Comparison of ENCODE assay signal across 8 mouse cellular contexts in genomic region chr1:132880161-132881005, GRCm38 (mm10). TPM values are rescaled to one million over a fixed set of nuclear protein-coding genes. Genes with fewer than 3 reads are reported as not detected.
DNase-seq lines count a peak whose midpoint lies in the region; ATAC-seq lines count a peak whose summit lies in the region.

Gene Lrrn2, plus strand, starts transcription at chr1:132880273.

- peak; percentile 70 for ATAC-seq in embryonic facial prominence, embryonic 12.5 days (ENCODE audit: insufficient number of reproducible peaks, insufficient read depth, low FRiP score, low TSS enrichment)
- peak; percentile 60 for ATAC-seq in heart, embryonic 12.5 days (ENCODE audit: insufficient number of reproducible peaks, low FRiP score)
- ATAC-seq in liver, embryonic 15.5 days (ENCODE audit: insufficient read depth), result no peak
- ATAC-seq in activated CD4-positive, CD25-positive, alpha-beta regulatory T cell, adult 4 months, result no peak

- peak within 1 kb of the TSS; percentile 60 for H3K9ac ChIP-seq in embryonic facial prominence, embryonic 12.5 days
- peak within 1 kb of the TSS; percentile 83 for H3K9ac ChIP-seq in heart, embryonic 12.5 days
- no peak within 1 kb of the TSS for H3K9ac ChIP-seq in liver, embryonic 15.5 days

- peak within 1 kb of the TSS; percentile 97 for H3K4me2 ChIP-seq in embryonic facial prominence, embryonic 12.5 days (replicated peaks)
- H3K4me2 ChIP-seq in heart, embryonic 12.5 days, result peak within 1 kb of the TSS; percentile 97
- H3K4me2 ChIP-seq in liver, embryonic 15.5 days, result peak within 1 kb of the TSS; percentile 59

- WGBS in embryonic facial prominence, embryonic 12.5 days, result under 1% methylated on average over 76 of the region's 80 CpGs
- 1% methylated on average over 79 of the region's 80 CpGs for whole genome bisulfite sequencing in heart, embryonic 12.5 days
- under 1% methylated on average over 78 of the region's 80 CpGs for WGBS in liver, embryonic 15.5 days (ENCODE audit: insufficient replicate concordance)

- peak within 1 kb of the TSS; percentile 63 for H3K4me3 ChIP-seq in embryonic facial prominence, embryonic 12.5 days
- peak within 1 kb of the TSS; percentile 69 for H3K4me3 ChIP-seq in heart, embryonic 12.5 days
- H3K4me3 ChIP-seq in liver, embryonic 15.5 days (replicated peaks), result peak within 1 kb of the TSS; percentile 40

- H3K27ac ChIP-seq in embryonic facial prominence, embryonic 12.5 days, result no peak within 1 kb of the TSS
- no peak within 1 kb of the TSS for H3K27ac ChIP-seq in heart, embryonic 12.5 days (ENCODE audit: poor library complexity, severe bottlenecking)
- no peak within 1 kb of the TSS for H3K27ac ChIP-seq in liver, embryonic 15.5 days (replicated peaks)

- peaks cover 16% of the 10 kb centered on the region for H3K4me1 ChIP-seq in embryonic facial prominence, embryonic 12.5 days
- peaks cover 32% of the 10 kb centered on the region for H3K4me1 ChIP-seq in heart, embryonic 12.5 days (replicated peaks)
- H3K4me1 ChIP-seq in liver, embryonic 15.5 days (replicated peaks), result 0 out of 2 replicates have a peak, but pooled peaks cover 10% of the 10 kb centered on the region

- DNase-seq in thymus, postnatal 4 days, result peak; percentile 23
- DNase-seq in thymus, postnatal 25 days, result no peak
- DNase-seq in layer of hippocampus, adult 18-20 months (ENCODE audit: low spot score in 2 of 2), result peak; percentile 78 to 82
- DNase-seq in retina, postnatal 1 day, result peak; percentile 82

- peaks cover 59% of the 10 kb centered on the region for H3K27me3 ChIP-seq in embryonic facial prominence, embryonic 12.5 days
- peaks cover 59% of the 10 kb centered on the region for H3K27me3 ChIP-seq in heart, embryonic 12.5 days (replicated peaks)
- peaks cover 82% of the 10 kb centered on the region for H3K27me3 ChIP-seq in liver, embryonic 15.5 days

- no peaks in the 10 kb centered on the region for H3K36me3 ChIP-seq in embryonic facial prominence, embryonic 12.5 days
- H3K36me3 ChIP-seq in heart, embryonic 12.5 days, result no peaks in the 10 kb centered on the region
- H3K36me3 ChIP-seq in liver, embryonic 15.5 days (replicated peaks), result no peaks in the 10 kb centered on the region

- H3K9me3 ChIP-seq in embryonic facial prominence, embryonic 12.5 days, result no peaks in the 10 kb centered on the region
- no peaks in the 10 kb centered on the region for H3K9me3 ChIP-seq in heart, embryonic 12.5 days (replicated peaks)
- no peaks in the 10 kb centered on the region for H3K9me3 ChIP-seq in liver, embryonic 15.5 days (replicated peaks)

RNA-seq across cellular contexts. Expression of gene Lrrn2, which starts in this region (rescaled TPM):
- 6.6 and 6.9 TPM in 2 replicates for polyA plus RNA-seq in embryonic facial prominence, embryonic 12.5 days (2016; fragmentation: Nextera tagmentation; extraction: Ambion mirVana)
- 9.8 TPM in 2 replicates for polyA plus RNA-seq in heart, embryonic 12.5 days (2016; fragmentation: Nextera tagmentation; extraction: Ambion mirVana)
- 100 to 1,000 TPM; 213 to 214 TPM for total RNA-seq in layer of hippocampus, adult 18-20 months (2021)
- 0.17 and 0.23 TPM in 2 replicates for polyA plus RNA-seq in liver, embryonic 15.5 days (2015; fragmentation: Nextera tagmentation; extraction: Ambion mirVana)
- polyA plus RNA-seq in activated CD4-positive, CD25-positive, alpha-beta regulatory T cell, adult 4 months (2017; shearing (Covaris generic)), result not detected

Comparison
In these comparisons a context has a peak if more than half of its experiments do, and no peak if none do; other contexts are left out.
1. ATAC-seq: peak in embryonic facial prominence, embryonic 12.5 days (single experiment) and heart, embryonic 12.5 days (single experiment); none in liver, embryonic 15.5 days (single experiment) and activated CD4-positive, CD25-positive, alpha-beta regulatory T cell, adult 4 months (single experiment).
2. Peak in every context shown above with its lines, with median percentiles within 50 percentile points of each other: H3K4me2 ChIP-seq and H3K4me3 ChIP-seq.